Mouse (Mus musculus) left cerebral cortex, adult 8-10 months (tissue): ENCODE data around the gene Slc16a10. TPM values are rescaled to one million over a fixed set of nuclear protein-coding genes. Genes with fewer than 3 reads are reported as not detected.
A peak's percentile ranks its signal among the peaks of the same experiment; 100 is the strongest.

ENCODE experiments used
- DNase-seq, 2 experiments: peaks; one replicate each; pipeline ENCODE4 v3.0.0; 2022; ENCODE audit warnings: low spot score in 2 of 2
- total RNA-seq, 4 experiments: library from RNA; stranded (reverse); gene quantifications; 2 replicates each; pipeline ENCODE4 v1.2.4; 2022

Slc16a10 gene
- total RNA-seq, 4 experiments from 2014 or later = 2.9 to 4.5 (median 3.6) TPM

GRCm38 (mm10) chr10:40073608-40074007, 68.5 kb downstream of the Slc16a10 start:
- DNase-seq = no peak

- no peak for DNase-seq
These were observed 71.4 kb downstream of the Slc16a10 start for GRCm38 (mm10) chr10:40070684-40071083.

GRCm38 (mm10) chr10:40069270-40069669, 72.8 kb downstream of the Slc16a10 start:
- peak in 1 of 2 experiments; percentile 36 for DNase-seq

GRCm38 (mm10) chr10:40068595-40068994, 73.5 kb downstream of the Slc16a10 start:
- DNase-seq = no peak

- DNase-seq = no peak
These were observed 74.5 kb downstream of the Slc16a10 start for GRCm38 (mm10) chr10:40067529-40067928.

- no peak for DNase-seq
These were observed 75.0 kb downstream of the Slc16a10 start for GRCm38 (mm10) chr10:40067071-40067470.

- no peak for DNase-seq
These were observed 76.7 kb downstream of the Slc16a10 start for GRCm38 (mm10) chr10:40065357-40065756.

- DNase-seq = no peak
These were observed 78.7 kb downstream of the Slc16a10 start for GRCm38 (mm10) chr10:40063291-40063890.

GRCm38 (mm10) chr10:40062812-40063211, 79.2 kb downstream of the Slc16a10 start:
- DNase-seq = no peak

- DNase-seq = no peak
These were observed 80.1 kb downstream of the Slc16a10 start for GRCm38 (mm10) chr10:40061926-40062325.

GRCm38 (mm10) chr10:40058786-40059120, 83.3 kb downstream of the Slc16a10 start:
- no peak for DNase-seq

- DNase-seq = no peak
These were observed 83.8 kb downstream of the Slc16a10 start for GRCm38 (mm10) chr10:40058062-40058785.

- no peak for DNase-seq
These were observed 84.4 kb downstream of the Slc16a10 start for GRCm38 (mm10) chr10:40057615-40058014.

GRCm38 (mm10) chr10:40054455-40054854, 87.6 kb downstream of the Slc16a10 start:
- DNase-seq = peak in 1 of 2 experiments; percentile 39

- DNase-seq = peak in 1 of 2 experiments; percentile 67
These were observed 88.2 kb downstream of the Slc16a10 start for GRCm38 (mm10) chr10:40053896-40054295.

- DNase-seq = no peak
These were observed 88.7 kb downstream of the Slc16a10 start for GRCm38 (mm10) chr10:40053257-40053895.

- no peak for DNase-seq
These were observed 90.1 kb downstream of the Slc16a10 start for GRCm38 (mm10) chr10:40051997-40052396.

- DNase-seq = no peak
These were observed 91.3 kb downstream of the Slc16a10 start for GRCm38 (mm10) chr10:40050763-40051162.

- DNase-seq = no peak
These were observed 100.7 kb downstream of the Slc16a10 start for GRCm38 (mm10) chr10:40041339-40041738.

GRCm38 (mm10) chr10:40036686-40037560, 105.1 kb downstream of the Slc16a10 start:
- DNase-seq = peak; percentile 24 to 55

GRCm38 (mm10) chr10:40034956-40035355, 107.1 kb downstream of the Slc16a10 start:
- DNase-seq = no peak

- DNase-seq = no peak
These were observed 109.2 kb downstream of the Slc16a10 start for GRCm38 (mm10) chr10:40032897-40033296.
